Mouse (Mus musculus) lung, adult 2 months (tissue): Measurements from ENCODE around the gene Bpifa5.

ENCODE experiments used
- CTCF ChIP-seq: fragments of 200-500 bp; IDR thresholded peaks from 2 replicates; pipeline ENCODE4 v1.5.1; 2011; ENCODE audit warnings: mild to moderate bottlenecking, low read length, control low read depth; ENCODE audit not compliant: insufficient read depth
- POLR2A ChIP-seq: fragments of 200-500 bp; IDR thresholded peaks from 2 replicates; pipeline ENCODE4 v1.6.1; 2011; ENCODE audit warnings: low read depth, mild to moderate bottlenecking, control low read depth, low read length, borderline replicate concordance; ENCODE audit errors: extremely low read depth

GRCm38 (mm10) chr2:154169172-154169571 lies 6.8 kb downstream of the Bpifa5 start:
- TF ChIP-seq CTCF (no peak), POLR2A (no peak)
